Mouse (Mus musculus) embryonic fibroblast, embryonic 13.5 days (primary cell): Measurements from ENCODE around the gene Tmem240.

Source experiments
- CTCF ChIP-seq: IDR thresholded peaks from 2 replicates; pipeline ENCODE4 v1.5.1; 2011; ENCODE audit warnings: mild to moderate bottlenecking, control low read depth, low read length, moderate library complexity, borderline replicate concordance; ENCODE audit not compliant: insufficient read depth
- POLR2A ChIP-seq: IDR thresholded peaks from 2 replicates; pipeline ENCODE4 v1.6.1; 2011; ENCODE audit warnings: low read depth, mild to moderate bottlenecking, control low read depth, low read length, moderate library complexity

DNA sequence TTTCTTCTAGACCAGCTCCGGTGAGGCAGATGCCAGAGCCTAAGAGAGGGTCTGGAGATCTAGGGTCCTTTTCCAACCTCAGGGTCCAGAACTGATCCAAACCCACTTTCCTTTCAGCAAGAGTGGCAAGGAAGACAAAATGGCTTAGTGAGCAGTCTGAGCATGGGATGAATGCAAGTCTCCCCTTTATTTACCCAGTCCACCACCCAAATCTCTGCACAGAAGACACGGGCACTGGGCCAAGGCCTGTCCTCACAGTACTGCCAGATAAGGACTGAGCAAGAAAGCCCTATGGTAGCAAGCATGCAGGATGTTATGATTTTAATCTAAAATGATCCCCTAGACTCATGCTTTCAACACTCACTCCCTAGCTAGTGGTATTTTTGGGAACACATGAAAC lies 43.2 kb downstream of the Tmem240 start:
- TF ChIP-seq CTCF (no peak), POLR2A (no peak)
